In the genomic region with DNA sequence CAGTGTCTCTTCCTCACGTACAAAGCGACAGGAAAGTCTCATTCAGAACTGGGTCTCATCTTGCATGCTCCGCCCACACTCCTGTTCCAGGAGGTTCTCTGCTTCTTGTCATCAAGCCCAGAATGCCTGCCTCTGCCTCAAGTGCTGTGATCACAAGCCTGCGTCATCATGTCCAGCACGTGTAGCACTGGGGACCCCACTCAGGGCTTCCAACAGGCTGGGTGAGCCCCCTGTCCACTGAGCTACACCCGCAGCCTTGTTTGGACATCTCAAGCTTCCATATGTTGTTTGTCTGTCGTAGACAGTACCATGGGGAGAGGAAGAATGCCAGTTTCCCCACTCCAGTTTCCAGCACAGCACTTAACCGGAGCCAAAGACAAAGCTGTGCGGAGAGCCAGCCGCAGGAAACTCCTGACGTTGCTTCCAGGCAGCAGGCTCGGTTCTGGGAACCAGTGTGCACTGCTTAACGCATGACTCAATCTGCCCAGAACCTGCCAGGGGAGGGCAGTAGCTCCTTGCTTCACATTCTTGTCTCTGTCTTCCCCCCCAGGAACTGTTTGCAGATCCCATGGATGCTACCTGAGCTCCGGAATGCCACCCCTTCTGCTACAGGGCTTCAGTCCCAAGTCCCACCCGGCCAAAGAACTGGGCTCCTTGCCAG, we compare ENCODE assay signal across 8 mouse cellular contexts. TPM values are rescaled to one million over a fixed set of nuclear protein-coding genes. Genes with fewer than 3 reads are reported as not detected.
DNase-seq lines count a peak whose midpoint lies in the region; ATAC-seq and TF ChIP-seq lines count a peak whose summit lies in the region.

No protein-coding gene starts in this region.

- H3K9ac ChIP-seq in hindbrain, embryonic 16.5 days (ENCODE audit: low read depth, low read length), result peak overlapping the region; percentile 17; the same call in 1 of the 2 replicates
- H3K9ac ChIP-seq in lung, postnatal 0 days (replicated peaks; ENCODE audit: low read depth), result peak overlapping the region; percentile 0; the same call in 1 of the 2 replicates

- DNase-seq in R1 (ENCODE audit: low read depth, low spot score), result peak; percentile 76
- DNase-seq in cerebellum, adult 9-11 months, result peak; percentile 84
- DNase-seq in frontal cortex, postnatal 36 days (ENCODE audit: low spot score in 2 of 2), result peak; percentile 71 to 85
- DNase-seq in layer of hippocampus, postnatal 36 days, result peak; percentile 53 to 66
- peak; percentile 88 for DNase-seq in lung, postnatal 0 days (ENCODE audit: low spot score)
- DNase-seq in right cerebral cortex, postnatal 36 days (ENCODE audit: low spot score in 2 of 2), result peak; percentile 77 to 86
- DNase-seq in spleen, postnatal 14 days (ENCODE audit: low spot score in 2 of 2), result no peak

- ATAC-seq in hindbrain, embryonic 16.5 days, result peak; percentile 85
- ATAC-seq in lung, postnatal 0 days, result peak; percentile 94

- peak overlapping the region; percentile 50 for H3K4me2 ChIP-seq in hindbrain, embryonic 16.5 days (ENCODE audit: low read length)
- H3K4me2 ChIP-seq in lung, postnatal 0 days (replicated peaks; ENCODE audit: low read depth, low read length), result peak overlapping the region; percentile 44

- H3K4me1 ChIP-seq in hindbrain, embryonic 16.5 days (ENCODE audit: control insufficient read depth, insufficient read depth, low read depth, low read length), result peaks cover 7% of the 10 kb centered on the region; the same call in 1 of the 2 replicates
- H3K4me1 ChIP-seq in lung, postnatal 0 days (ENCODE audit: insufficient read depth, low read depth, low read length), result peaks cover 12% of the 10 kb centered on the region; the same call in 1 of the 2 replicates

- 42% methylated on average over 15 of the region's 15 CpGs for WGBS in hindbrain, embryonic 16.5 days
- 12% methylated on average over 15 of the region's 15 CpGs for WGBS in lung, postnatal 0 days

- no peak overlapping the region for H3K27ac ChIP-seq in hindbrain, embryonic 16.5 days (ENCODE audit: low read depth, low read length)
- peak overlapping the region; percentile 47 for H3K27ac ChIP-seq in lung, postnatal 0 days (ENCODE audit: low read length)

- H3K36me3 ChIP-seq in hindbrain, embryonic 16.5 days (ENCODE audit: control insufficient read depth, insufficient read depth, low read length), result no peaks in the 10 kb centered on the region
- no peaks in the 10 kb centered on the region for H3K36me3 ChIP-seq in lung, postnatal 0 days (ENCODE audit: insufficient read depth, low read length)

- H3K9me3 ChIP-seq in hindbrain, embryonic 16.5 days (ENCODE audit: control insufficient read depth, low read length), result no peaks in the 10 kb centered on the region
- no peaks in the 10 kb centered on the region for H3K9me3 ChIP-seq in lung, postnatal 0 days (ENCODE audit: low read length)

- peak overlapping the region; percentile 23 for H3K4me3 ChIP-seq in hindbrain, embryonic 16.5 days (ENCODE audit: low read length)
- 0 out of 2 replicates have a peak overlapping the region, but pooled peaks have one; percentile 5 for H3K4me3 ChIP-seq in lung, postnatal 0 days (ENCODE audit: low read depth, low read length)

- TF ChIP-seq CTCF in lung, postnatal 0 days (IDR thresholded peaks at IDR 0.05), result peak; percentile 68

- no peaks in the 10 kb centered on the region for H3K27me3 ChIP-seq in hindbrain, embryonic 16.5 days (replicated peaks; ENCODE audit: control insufficient read depth, insufficient read depth, low read length)
- no peaks in the 10 kb centered on the region for H3K27me3 ChIP-seq in lung, postnatal 0 days (replicated peaks; ENCODE audit: insufficient read depth, low read length)

- TF ChIP-seq EP300 in lung, postnatal 0 days (IDR thresholded peaks at IDR 0.05), result 0 out of 2 replicates have a peak, but pooled peaks have one; percentile 34

RNA-seq across cellular contexts. Expression of a gene that starts 31.3 kb away (rescaled TPM):
- 37.3 and 38.5 TPM in 2 replicates for polyA plus RNA-seq in hindbrain, embryonic 16.5 days (2015; fragmentation: Nextera tagmentation; extraction: Ambion mirVana)
- total RNA-seq in layer of hippocampus, postnatal 36 days (2021), result 10 to 100 TPM; 64.4 to 66.8 TPM
- 21.5 and 28.2 TPM in 2 replicates for polyA plus RNA-seq in lung, postnatal 0 days (2015; fragmentation: Nextera tagmentation; extraction: Ambion mirVana)

RNA-seq across cellular contexts. Expression of a gene that starts 38.5 kb away (rescaled TPM):
- 87.1 and 104 TPM in 2 replicates for polyA plus RNA-seq in hindbrain, embryonic 16.5 days (2015; fragmentation: Nextera tagmentation; extraction: Ambion mirVana)
- 10 to 100 TPM; 49.0 to 53.9 TPM for total RNA-seq in layer of hippocampus, postnatal 36 days (2021)
- 34.6 and 40.0 TPM in 2 replicates for polyA plus RNA-seq in lung, postnatal 0 days (2015; fragmentation: Nextera tagmentation; extraction: Ambion mirVana)

Comparison
In these comparisons a context has a peak if more than half of its experiments do, and no peak if none do; other contexts are left out.
1. DNase-seq: peak in R1 (single experiment), cerebellum, adult 9-11 months (single experiment), frontal cortex, postnatal 36 days (2 of 2), layer of hippocampus, postnatal 36 days (2 of 2), lung, postnatal 0 days (single experiment) and right cerebral cortex, postnatal 36 days (2 of 2); none in spleen, postnatal 14 days (0 of 2).